Mouse (Mus musculus) embryonic facial prominence, embryonic 14.5 days (tissue): ENCODE data around the gene Herc6. TPM values are rescaled to one million over a fixed set of nuclear protein-coding genes. Genes with fewer than 3 reads are reported as not detected.

Experiments used
- ATAC-seq: fragments of 200-750 bp; cut with Nextera tagmentation; 2 replicates; pipeline ENCODE4 v1.8.0; 2017; ENCODE audit warnings: low read depth, moderate number of reproducible peaks, moderate TSS enrichment
- DNase-seq: peaks from one replicate; pipeline ENCODE4 v3.0.0-alpha.2; 2015; ENCODE audit warnings: low spot score
- H3K27ac ChIP-seq: fragments of 300-500 bp; sonication (generic); replicated peaks from 2 replicates; pipeline ENCODE4 v1.5.1; 2014; ENCODE audit warnings: low read depth, mild to moderate bottlenecking, low read length, moderate library complexity
- H3K27me3 ChIP-seq: fragments of 300-500 bp; sonication (generic); replicated peaks from 2 replicates; pipeline ENCODE4 v1.6.1; 2014; ENCODE audit warnings: low read length; ENCODE audit not compliant: control insufficient read depth, insufficient read depth
- H3K36me3 ChIP-seq: fragments of 300-500 bp; sonication (generic); 2 replicates; pipeline ENCODE4 v1.6.1; 2014; ENCODE audit warnings: low read length, mixed read lengths; ENCODE audit not compliant: control insufficient read depth, insufficient read depth
- H3K4me1 ChIP-seq: fragments of 300-500 bp; sonication (generic); 2 replicates; pipeline ENCODE4 v1.6.1; 2014; ENCODE audit warnings: antibody characterized with exemption, low read length; ENCODE audit not compliant: control insufficient read depth, insufficient read depth
- H3K4me2 ChIP-seq: fragments of 300-500 bp; sonication (generic); 2 replicates; pipeline ENCODE4 v1.6.1; 2014; ENCODE audit warnings: low read depth, mild to moderate bottlenecking, low read length, moderate library complexity, mixed read lengths
- H3K4me3 ChIP-seq: fragments of 300-500 bp; sonication (generic); 2 replicates; pipeline ENCODE4 v1.5.1; 2014; ENCODE audit warnings: low read depth, mild to moderate bottlenecking, low read length
- H3K9ac ChIP-seq: fragments of 300-500 bp; sonication (generic); 2 replicates; pipeline ENCODE4 v1.6.1; 2014; ENCODE audit warnings: low read depth, mild to moderate bottlenecking, low read length, moderate library complexity, mixed read lengths
- H3K9me3 ChIP-seq: fragments of 300-500 bp; sonication (generic); 2 replicates; pipeline ENCODE4 v1.6.1; 2016; ENCODE audit warnings: low read length; ENCODE audit not compliant: control insufficient read depth
- WGBS: fragments of 180-500 bp; shearing (Covaris S2); extraction: QIAGEN DNeasy Blood & Tissue Kit; methylation state at CpG from one replicate; pipeline ENCODE4 v1.1.7; 2014; 5-methylcytosine and 5-hydroxymethylcytosine counted together
- polyA plus RNA-seq: library from polyadenylated mRNA; unstranded; fragments of >200 nt; fragmentation: Nextera tagmentation; extraction: Ambion mirVana; gene quantifications from 2 replicates; pipeline ENCODE4 v1.2.1, GENCODE M21; 2014

Gene Herc6
- polyA plus RNA-seq, 1 experiment from 2014 or later, result 2.4 TPM

DNA sequence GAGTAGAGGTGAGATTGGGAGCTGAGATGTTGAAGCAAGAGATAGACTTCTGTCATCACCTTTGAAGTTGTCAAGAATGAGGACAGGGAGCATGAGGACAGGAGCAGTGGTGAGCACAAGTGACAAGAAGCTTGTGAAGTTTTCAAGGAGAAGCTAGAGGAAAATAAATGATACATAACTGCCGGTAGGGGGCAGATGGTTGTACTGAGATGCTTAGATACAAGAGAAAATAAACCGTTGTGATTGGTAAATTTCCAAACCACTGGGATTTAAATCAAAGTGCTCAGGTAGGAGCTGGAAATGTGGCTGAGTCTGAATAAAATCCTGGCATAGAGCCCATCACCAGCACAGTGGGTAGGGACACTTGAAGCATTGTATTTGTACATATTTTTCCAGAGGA is 28.8 kb downstream of the Herc6 start:
- Histone ChIP-seq H3K4me1 (no peaks in the 10 kb centered on the region), H3K27me3 (no peaks in the 10 kb centered on the region), H3K27ac (no peak overlapping the region), H3K9me3 (no peaks in the 10 kb centered on the region), H3K36me3 (no peaks in the 10 kb centered on the region), H3K4me3 (no peak overlapping the region), H3K4me2 (no peak overlapping the region), H3K9ac (no peak overlapping the region)
- ATAC-seq (no peak), DNase-seq (peak; percentile 57)
- 56% methylated on average over 2 of the region's 2 CpGs for WGBS

DNA sequence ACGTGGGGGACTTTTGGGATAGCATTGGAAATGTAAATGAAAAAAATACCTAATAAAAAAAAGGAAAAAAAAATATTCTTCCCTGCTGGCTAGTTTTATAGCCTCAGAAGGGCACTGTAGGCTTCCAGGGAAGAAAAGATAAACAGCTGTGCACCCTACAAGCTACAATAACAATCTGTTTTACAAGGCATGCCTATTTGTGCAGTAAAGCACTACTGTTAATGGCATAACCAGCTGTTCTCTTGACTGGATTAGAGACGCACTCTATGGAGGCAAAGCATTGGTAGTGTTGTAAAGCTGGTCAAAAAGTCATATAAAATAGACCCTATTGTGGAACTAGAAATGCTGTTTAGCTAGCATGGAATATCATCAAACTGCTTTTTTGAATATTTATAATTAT is 35.0 kb downstream of the Herc6 start:
- peak; percentile 2 for DNase-seq

DNA sequence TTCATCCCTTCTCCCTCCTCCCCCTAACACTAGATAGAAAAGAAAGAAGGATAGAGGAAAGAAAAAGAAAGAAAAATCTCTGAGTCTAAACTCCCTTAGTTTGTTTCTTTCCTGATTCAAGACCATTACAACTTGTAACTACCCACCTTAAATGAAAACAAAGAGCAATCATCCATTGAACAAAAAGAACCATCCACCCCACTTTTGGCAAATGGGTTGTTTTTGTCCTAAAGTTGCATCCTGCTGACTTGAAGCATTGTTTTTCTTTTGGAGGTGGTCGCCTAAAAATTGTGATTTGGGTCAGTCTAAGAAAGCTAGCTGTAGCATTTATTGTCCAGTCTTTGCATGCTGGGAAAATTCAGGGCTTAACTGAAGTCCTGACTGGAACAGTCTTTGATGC is 58.7 kb downstream of the Herc6 start:
- no peaks in the 10 kb centered on the region for H3K27me3 ChIP-seq
- no peak overlapping the region for H3K27ac ChIP-seq
- whole genome bisulfite sequencing, result 71% methylated on average over 1 of the region's 1 CpGs
- H3K9ac ChIP-seq, result no peak overlapping the region
- no peak overlapping the region for H3K4me3 ChIP-seq
- H3K36me3 ChIP-seq, result no peaks in the 10 kb centered on the region
- no peaks in the 10 kb centered on the region for H3K9me3 ChIP-seq
- no peak for ATAC-seq
- H3K4me1 ChIP-seq, result 0 out of 2 replicates have a peak, but pooled peaks cover 4% of the 10 kb centered on the region
- no peak overlapping the region for H3K4me2 ChIP-seq
- no peak for DNase-seq

More for the DNA sequence above, 35.0 kb downstream of the Herc6 start:
- no peaks in the 10 kb centered on the region for H3K36me3 ChIP-seq
- H3K9me3 ChIP-seq, result no peaks in the 10 kb centered on the region
- no peak overlapping the region for H3K4me3 ChIP-seq
- WGBS, result 79% methylated on average over 2 of the region's 2 CpGs
- H3K4me1 ChIP-seq, result no peaks in the 10 kb centered on the region
- no peak for ATAC-seq
- no peak overlapping the region for H3K9ac ChIP-seq
- no peak overlapping the region for H3K4me2 ChIP-seq
- H3K27ac ChIP-seq, result no peak overlapping the region
- H3K27me3 ChIP-seq, result no peaks in the 10 kb centered on the region

DNA sequence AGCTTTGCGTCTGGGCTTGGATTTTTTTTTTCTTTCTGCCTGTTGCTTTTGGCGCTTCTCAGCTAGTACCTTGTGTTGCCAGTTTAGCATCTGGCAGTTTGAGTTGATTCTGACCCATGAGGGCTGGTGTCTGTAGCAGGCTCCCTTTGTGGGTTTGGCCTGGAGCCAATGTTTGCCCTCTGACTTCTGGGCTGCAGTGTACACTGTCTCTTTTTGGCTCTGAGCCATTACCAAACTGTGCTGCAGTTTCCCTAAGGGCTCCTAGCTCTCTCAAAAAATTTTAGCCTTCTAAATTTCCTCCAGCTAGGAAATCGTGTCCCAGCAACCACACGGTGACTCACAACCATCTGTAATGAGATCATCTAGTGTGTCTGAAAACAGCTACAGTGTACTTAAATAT is 61.0 kb downstream of the Herc6 start:
- Histone ChIP-seq H3K9me3 (no peaks in the 10 kb centered on the region), H3K4me3 (no peak overlapping the region), H3K9ac (no peak overlapping the region), H3K36me3 (no peaks in the 10 kb centered on the region), H3K4me2 (no peak overlapping the region), H3K4me1 (0 out of 2 replicates have a peak, but pooled peaks cover 4% of the 10 kb centered on the region), H3K27ac (no peak overlapping the region), H3K27me3 (no peaks in the 10 kb centered on the region)
- WGBS, result 11% methylated on average over 4 of the region's 4 CpGs
- ATAC-seq, result peak; percentile 98
- peak; percentile 93 for DNase-seq

DNA sequence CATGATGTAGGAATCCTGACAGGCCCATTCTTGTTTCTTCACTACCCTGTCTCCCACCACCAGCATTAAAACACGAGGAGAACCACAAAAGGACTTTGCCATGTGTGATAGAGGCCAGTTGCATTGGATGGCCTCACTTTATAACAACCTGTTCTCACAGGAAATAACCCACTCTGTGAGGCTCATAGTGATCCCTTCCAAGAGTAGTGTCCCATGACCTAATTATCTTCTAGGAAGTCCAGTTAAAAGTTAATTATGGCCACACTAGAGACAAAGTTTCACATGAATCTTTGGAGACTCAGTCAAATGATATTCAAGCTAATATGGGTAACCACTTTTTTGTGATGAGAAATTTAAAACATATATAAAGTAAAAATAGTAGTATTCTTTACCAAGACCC is 66.5 kb downstream of the Herc6 start:
- H3K9ac ChIP-seq, result no peak overlapping the region
- 35% methylated on average over 1 of the region's 1 CpGs for WGBS
- ATAC-seq (no peak), DNase-seq (no peak)
- no peaks in the 10 kb centered on the region for H3K36me3 ChIP-seq
- H3K4me2 ChIP-seq, result no peak overlapping the region
- H3K27ac ChIP-seq, result no peak overlapping the region
- H3K9me3 ChIP-seq, result no peaks in the 10 kb centered on the region
- no peaks in the 10 kb centered on the region for H3K27me3 ChIP-seq
- H3K4me3 ChIP-seq, result no peak overlapping the region
- no peaks in the 10 kb centered on the region for H3K4me1 ChIP-seq

DNA sequence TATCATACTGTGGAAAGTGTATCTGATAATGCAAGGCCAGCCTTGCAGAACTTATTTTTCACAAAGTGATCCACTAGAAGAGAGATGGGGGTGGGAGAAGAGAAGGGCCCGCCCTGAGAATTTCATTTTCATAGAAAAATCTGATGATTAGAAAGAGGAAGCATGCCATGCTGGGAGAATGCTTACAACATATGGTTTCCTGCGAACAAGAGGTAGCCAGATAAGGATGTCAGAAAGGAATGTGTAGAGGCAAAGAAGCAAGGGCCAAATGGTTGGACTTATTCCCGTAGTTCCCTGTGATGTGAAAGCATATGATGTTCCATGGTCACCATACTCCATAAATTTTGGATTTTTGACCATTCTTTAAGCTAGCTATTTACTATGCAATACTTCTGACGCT is 80.5 kb downstream of the Herc6 start:
- no peaks in the 10 kb centered on the region for H3K4me1 ChIP-seq
- H3K9ac ChIP-seq, result no peak overlapping the region
- DNase-seq (no peak), ATAC-seq (no peak)
- no peak overlapping the region for H3K27ac ChIP-seq
- no peaks in the 10 kb centered on the region for H3K9me3 ChIP-seq
- WGBS, result 70% methylated on average over 4 of the region's 4 CpGs
- no peak overlapping the region for H3K4me3 ChIP-seq
- H3K36me3 ChIP-seq, result no peaks in the 10 kb centered on the region
- H3K4me2 ChIP-seq, result no peak overlapping the region
- H3K27me3 ChIP-seq, result no peaks in the 10 kb centered on the region

DNA sequence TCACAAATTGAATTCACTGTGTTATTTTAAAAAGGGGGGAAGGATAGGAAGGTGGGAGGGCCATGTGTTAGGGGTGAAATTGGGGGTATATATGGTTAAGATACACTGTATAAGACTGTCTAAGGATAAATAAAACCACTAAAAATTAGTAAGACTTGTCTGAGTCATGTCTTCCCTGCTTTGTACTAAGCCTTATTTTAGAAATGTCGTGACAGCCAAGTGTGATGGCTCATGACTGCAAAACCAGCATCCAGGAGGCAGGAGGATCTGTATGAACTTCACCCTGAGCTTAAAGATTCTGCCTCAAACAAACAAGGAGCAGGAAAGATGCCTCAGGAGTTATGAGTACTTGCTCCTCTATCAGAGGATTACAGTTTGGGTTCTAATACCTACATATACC is 103.4 kb downstream of the Herc6 start:
- Histone ChIP-seq H3K36me3 (peaks cover 25% of the 10 kb centered on the region; the same call in 1 of the 2 replicates), H3K4me3 (no peak overlapping the region), H3K27ac (no peak overlapping the region), H3K4me2 (no peak overlapping the region), H3K9me3 (0 out of 2 replicates have a peak, but pooled peaks cover 6% of the 10 kb centered on the region), H3K27me3 (no peaks in the 10 kb centered on the region), H3K9ac (no peak overlapping the region), H3K4me1 (no peaks in the 10 kb centered on the region)
- ATAC-seq, result no peak
- WGBS, result 88% methylated on average over 1 of the region's 1 CpGs
- DNase-seq, result no peak

DNA sequence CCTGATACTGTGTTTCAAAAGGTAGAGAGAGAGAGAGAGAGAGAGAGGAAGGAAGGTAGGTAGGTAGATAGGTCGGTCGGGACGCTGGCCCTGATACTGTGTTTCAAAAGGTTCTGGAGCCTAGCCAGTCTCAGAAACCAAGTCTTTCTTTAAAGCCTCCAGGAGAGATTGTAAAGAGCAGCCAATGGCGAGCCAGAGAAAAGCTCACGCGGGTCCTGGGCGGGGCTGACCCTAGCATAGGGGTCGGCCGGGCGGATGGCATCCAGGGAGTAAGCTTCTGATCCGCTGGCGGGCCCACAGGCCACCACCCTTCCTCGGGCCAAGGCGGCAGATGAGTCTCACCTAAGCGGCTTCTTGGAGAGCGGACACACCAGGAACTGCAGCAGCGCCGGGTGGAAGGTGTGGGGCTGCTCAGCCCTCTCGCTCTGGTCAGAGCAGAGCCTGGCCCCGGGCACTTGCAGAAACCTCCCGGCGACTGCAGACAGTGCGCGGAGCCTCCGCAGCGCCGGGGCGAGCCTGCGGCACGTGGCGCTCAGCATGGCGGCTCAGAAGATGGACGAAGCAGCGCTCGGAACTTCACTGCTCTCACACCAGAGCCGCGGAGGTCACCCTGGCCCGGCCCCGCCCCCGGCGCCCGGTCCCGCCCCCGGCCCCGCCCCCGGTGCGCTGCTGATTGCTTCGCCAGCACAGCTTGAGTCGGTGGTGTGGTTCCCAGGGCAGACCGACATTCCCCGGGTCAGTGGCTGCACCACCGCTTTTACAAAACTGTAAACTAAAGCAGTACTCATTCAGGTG is 110.9 kb downstream of the Herc6 start, which contains the start of gene Pyurf:
TSS of gene Pyurf (minus strand) at position 612 of the 795 bp plus-strand sequence.
- H3K36me3 ChIP-seq, result peaks cover 13% of the 10 kb centered on the region; the same call in 1 of the 2 replicates
- no peaks in the 10 kb centered on the region for H3K27me3 ChIP-seq
- peak within 1 kb of the TSS; percentile 86 for H3K4me3 ChIP-seq
- peak within 1 kb of the TSS; percentile 82 for H3K9ac ChIP-seq
- WGBS, result under 1% methylated on average over 19 of the region's 52 CpGs
- 0 out of 2 replicates have a peak, but pooled peaks cover 2% of the 10 kb centered on the region for H3K4me1 ChIP-seq
- peak within 1 kb of the TSS; percentile 91 for H3K27ac ChIP-seq
- no peaks in the 10 kb centered on the region for H3K9me3 ChIP-seq
- ATAC-seq, result peak; percentile 97
- DNase-seq, result peak; percentile 93
- peak within 1 kb of the TSS; percentile 65 for H3K4me2 ChIP-seq

DNA sequence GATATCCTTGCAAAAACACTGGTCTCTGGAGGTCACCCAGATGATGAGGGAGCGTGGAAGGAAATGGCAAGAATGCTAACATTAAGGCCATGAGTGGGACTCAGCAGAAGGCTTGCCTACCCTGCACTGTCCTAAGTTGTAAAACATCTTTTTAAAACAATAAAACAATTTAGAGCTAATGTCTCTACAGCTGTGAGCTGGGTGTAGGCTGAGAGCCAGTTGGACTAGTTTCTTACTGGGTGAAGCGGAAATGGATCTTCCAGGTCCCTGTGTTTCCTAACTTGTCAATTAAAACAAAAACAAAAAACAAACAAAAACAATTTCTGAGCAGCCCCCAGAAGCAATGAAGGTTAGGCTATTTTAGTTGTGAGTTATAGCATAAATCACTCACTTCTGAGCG is 112.3 kb downstream of the Herc6 start:
- no peak overlapping the region for H3K4me3 ChIP-seq
- WGBS, result 78% methylated on average over 3 of the region's 3 CpGs
- DNase-seq (no peak), ATAC-seq (no peak)
- 0 out of 2 replicates have a peak, but pooled peaks cover 2% of the 10 kb centered on the region for H3K4me1 ChIP-seq
- no peak overlapping the region for H3K9ac ChIP-seq
- no peaks in the 10 kb centered on the region for H3K27me3 ChIP-seq
- no peak overlapping the region for H3K4me2 ChIP-seq
- H3K36me3 ChIP-seq, result 0 out of 2 replicates have a peak, but pooled peaks cover 4% of the 10 kb centered on the region
- no peaks in the 10 kb centered on the region for H3K9me3 ChIP-seq
- no peak overlapping the region for H3K27ac ChIP-seq
